Mouse (Mus musculus) myocyte (in vitro differentiated cells): ENCODE data around the gene Pianp.

Experiments
- CEBPB ChIP-seq: IDR thresholded peaks from 2 replicates; pipeline ENCODE4 v1.6.1; 2011; ENCODE audit warnings: mild to moderate bottlenecking, moderate library complexity; ENCODE audit not compliant: poor library complexity, insufficient read depth, severe bottlenecking
- E2F4 ChIP-seq: IDR thresholded peaks from one replicate; pipeline ENCODE4 v1.6.1; 2011; ENCODE audit warnings: mild to moderate bottlenecking, control low read depth, moderate library complexity; ENCODE audit not compliant: insufficient read depth
- MAX ChIP-seq: IDR thresholded peaks from one replicate; pipeline ENCODE4 v1.6.1; 2011; ENCODE audit warnings: low read depth, mild to moderate bottlenecking, control low read depth
- MYOG ChIP-seq, 3 experiments: IDR thresholded peaks; one replicate each; pipeline ENCODE4 v1.6.1; 2011; ENCODE audit warnings: control low read depth in 2 of 3, low read depth in 2 of 3, mild to moderate bottlenecking in 2 of 3; ENCODE audit not compliant: insufficient read length in 2 of 3, control insufficient read depth in 1 of 3, insufficient read depth in 1 of 3
- POLR2A ChIP-seq: IDR thresholded peaks from one replicate; pipeline ENCODE4 v1.6.1; 2011; ENCODE audit warnings: low read depth, mild to moderate bottlenecking, control low read depth, moderate library complexity; ENCODE audit not compliant: insufficient read length
- POLR2AphosphoS2 ChIP-seq: IDR thresholded peaks from one replicate; pipeline ENCODE4 v1.6.1; 2011; ENCODE audit warnings: low read depth, control low read depth; ENCODE audit not compliant: insufficient read length
- REST ChIP-seq: IDR thresholded peaks from one replicate; pipeline ENCODE4 v1.6.1; 2011; ENCODE audit warnings: mild to moderate bottlenecking, control low read depth, moderate library complexity; ENCODE audit not compliant: insufficient read depth, insufficient read length
- TCF12 ChIP-seq: IDR thresholded peaks from one replicate; pipeline ENCODE4 v1.6.1; 2011; ENCODE audit warnings: mild to moderate bottlenecking, control low read depth; ENCODE audit not compliant: poor library complexity, insufficient read depth, severe bottlenecking
- TCF3 ChIP-seq: IDR thresholded peaks from one replicate; pipeline ENCODE4 v1.6.1; 2011; ENCODE audit warnings: low read depth, control low read depth; ENCODE audit not compliant: insufficient read length
- USF1 ChIP-seq: IDR thresholded peaks from one replicate; pipeline ENCODE4 v1.6.1; 2011; ENCODE audit warnings: low read depth, mild to moderate bottlenecking, control low read depth, moderate library complexity

- TF ChIP-seq TCF12 (no peak), POLR2A (peak; percentile 48), MYOG (IDR thresholded peaks at IDR 0.05; ENCODE audit: control insufficient read depth in 1 of 3, insufficient read depth in 1 of 3, insufficient read length in 2 of 3, low read depth in 2 of 3) (peak in 1 of 3 experiments; percentile 2), E2F4 (no peak), POLR2AphosphoS2 (no peak), USF1 (no peak), CEBPB (no peak), REST (no peak), MAX (no peak), TCF3 (no peak)
These were observed 12.9 kb downstream of the Pianp start for GRCm38 (mm10) chr6:125009181-125010073.
